Mouse (Mus musculus) forebrain, embryonic 14.5 days (tissue): ENCODE data around the gene Tubb1. TPM values are rescaled to one million over a fixed set of nuclear protein-coding genes. Genes with fewer than 3 reads are reported as not detected.
A peak's percentile ranks its signal among the peaks of the same experiment; 100 is the strongest.

Experiments
- ATAC-seq: fragments of 200-750 bp; cut with Nextera tagmentation; 2 replicates; pipeline ENCODE4 v1.8.0; 2017; ENCODE audit warnings: mild to moderate bottlenecking, moderate library complexity
- DNase-seq: peaks from one replicate; pipeline ENCODE4 v3.0.0-alpha.2; 2015; ENCODE audit warnings: low spot score
- H3K27ac ChIP-seq: fragments of 300-500 bp; sonication (generic); 2 replicates; pipeline ENCODE4 v1.5.1; 2014; ENCODE audit warnings: low read depth, mild to moderate bottlenecking, control low read depth, low read length, moderate library complexity
- H3K27me3 ChIP-seq: fragments of 300-500 bp; sonication (generic); replicated peaks from 2 replicates; pipeline ENCODE4 v1.6.1; 2014; ENCODE audit warnings: low read length, control low read depth, mixed read lengths; ENCODE audit not compliant: control insufficient read depth, insufficient read depth
- H3K36me3 ChIP-seq: fragments of 300-500 bp; sonication (generic); 2 replicates; pipeline ENCODE4 v1.6.1; 2014; ENCODE audit warnings: low read length, control low read depth; ENCODE audit not compliant: control insufficient read depth, insufficient read depth
- H3K4me1 ChIP-seq: fragments of 300-500 bp; sonication (generic); 2 replicates; pipeline ENCODE4 v1.6.1; 2014; ENCODE audit warnings: antibody characterized with exemption, low read length, control low read depth; ENCODE audit not compliant: control insufficient read depth, insufficient read depth
- H3K4me2 ChIP-seq: fragments of 300-500 bp; sonication (generic); 2 replicates; pipeline ENCODE4 v1.6.1; 2014; ENCODE audit warnings: mild to moderate bottlenecking, control low read depth, low read length
- H3K4me3 ChIP-seq: fragments of 300-500 bp; sonication (generic); 2 replicates; pipeline ENCODE4 v1.5.1; 2014; ENCODE audit warnings: low read depth, low read length, control low read depth
- H3K9ac ChIP-seq: fragments of 300-500 bp; sonication (generic); 2 replicates; pipeline ENCODE4 v1.6.1; 2014; ENCODE audit warnings: mild to moderate bottlenecking, low read length, control low read depth, moderate library complexity
- H3K9me3 ChIP-seq: fragments of 300-500 bp; sonication (generic); replicated peaks from 2 replicates; pipeline ENCODE4 v1.6.1; 2016; ENCODE audit warnings: low read length, control low read depth, mixed read lengths; ENCODE audit not compliant: control insufficient read depth
- WGBS: fragments of 180-500 bp; shearing (Covaris S2); extraction: QIAGEN DNeasy Blood & Tissue Kit; methylation state at CpG from one replicate; pipeline ENCODE4 v1.1.7; 2014; 5-methylcytosine and 5-hydroxymethylcytosine counted together
- polyA plus RNA-seq: library from polyadenylated mRNA; unstranded; fragments of >200 nt; fragmentation: Nextera tagmentation; extraction: Ambion mirVana; gene quantifications from 2 replicates; pipeline ENCODE4 v1.2.1, GENCODE M21; 2014

Tubb1 gene
- polyA plus RNA-seq, 1 experiment from 2014 or later = 0.72 TPM

DNA sequence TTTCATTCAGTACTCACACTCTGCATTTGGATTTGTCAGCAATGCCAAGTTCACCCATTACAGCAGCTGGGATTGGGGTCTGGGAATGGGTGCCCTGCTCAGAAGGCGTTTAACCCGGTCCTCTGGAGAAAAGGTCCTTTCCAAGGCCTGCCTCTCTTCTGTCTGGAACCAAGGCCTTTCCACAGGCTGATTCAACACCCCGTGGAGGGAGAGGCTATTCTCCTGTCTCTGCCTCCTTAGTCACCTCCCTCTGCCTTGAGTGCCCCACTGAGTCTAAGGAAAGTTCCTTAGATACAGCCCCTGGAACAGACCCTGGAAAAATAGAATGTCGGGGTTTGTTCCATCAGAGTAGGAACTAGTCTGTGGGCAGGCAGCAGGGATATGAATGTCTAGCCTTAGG, 2.1 kb upstream of the Tubb1 start:
- H3K4me1 ChIP-seq = no peaks in the 10 kb centered on the region
- no peak overlapping the region for H3K9ac ChIP-seq
- ATAC-seq (no peak), DNase-seq (no peak)
- 86% methylated on average over 4 of the region's 4 CpGs for WGBS
- H3K36me3 ChIP-seq = no peaks in the 10 kb centered on the region
- no peak overlapping the region for H3K4me2 ChIP-seq
- H3K27ac ChIP-seq = no peak overlapping the region
- H3K9me3 ChIP-seq = no peaks in the 10 kb centered on the region
- no peaks in the 10 kb centered on the region for H3K27me3 ChIP-seq
- H3K4me3 ChIP-seq = no peak overlapping the region

DNA sequence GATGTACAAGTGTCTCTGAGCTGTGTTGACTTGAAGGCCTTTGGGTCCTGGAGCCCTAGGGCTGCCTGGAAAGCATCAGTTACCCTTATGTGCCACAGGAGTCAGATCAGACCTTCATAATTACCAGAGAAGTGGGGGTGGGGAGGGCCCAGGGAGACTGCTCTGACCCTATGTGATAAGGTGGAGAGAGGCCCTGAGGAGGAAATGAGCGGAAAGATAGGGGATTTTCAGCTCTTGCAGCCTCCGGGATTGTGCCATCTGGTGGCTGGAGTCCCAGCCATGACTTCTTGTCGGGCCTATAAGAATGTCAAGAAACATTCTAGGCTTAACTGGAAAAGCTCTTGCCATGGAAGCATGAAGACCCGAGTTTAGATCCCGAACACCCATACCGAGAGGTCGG, 3.2 kb downstream of the Tubb1 start:
- no peak overlapping the region for H3K9ac ChIP-seq
- no peaks in the 10 kb centered on the region for H3K9me3 ChIP-seq
- no peaks in the 10 kb centered on the region for H3K27me3 ChIP-seq
- DNase-seq (no peak), ATAC-seq (no peak)
- no peaks in the 10 kb centered on the region for H3K4me1 ChIP-seq
- no peaks in the 10 kb centered on the region for H3K36me3 ChIP-seq
- no peak overlapping the region for H3K4me2 ChIP-seq
- WGBS = 73% methylated on average over 7 of the region's 7 CpGs
- H3K4me3 ChIP-seq = no peak overlapping the region
- H3K27ac ChIP-seq = no peak overlapping the region

DNA sequence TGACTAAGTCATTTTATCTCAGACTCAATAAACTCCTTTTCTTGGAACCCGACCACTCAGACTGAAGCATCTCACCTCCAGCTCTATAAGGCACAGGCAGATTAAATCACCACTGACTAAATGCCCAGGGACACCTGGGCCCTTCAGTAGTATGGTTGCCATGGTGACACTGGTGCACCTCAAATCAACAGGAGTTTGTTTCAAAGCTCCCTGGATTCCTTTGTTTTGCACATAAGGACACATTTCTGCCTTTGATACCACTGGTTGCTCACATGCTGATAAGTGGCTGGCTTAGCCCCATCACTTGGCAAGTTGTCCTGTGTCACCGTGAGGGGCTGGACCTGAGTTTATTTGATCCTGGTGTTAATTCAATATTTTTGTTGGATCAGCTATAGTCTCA, 8.9 kb downstream of the Tubb1 start:
- Histone ChIP-seq H3K4me2 (no peak overlapping the region), H3K36me3 (peaks cover 24% of the 10 kb centered on the region), H3K27me3 (no peaks in the 10 kb centered on the region), H3K4me3 (no peak overlapping the region), H3K9ac (no peak overlapping the region), H3K9me3 (no peaks in the 10 kb centered on the region), H3K27ac (no peak overlapping the region), H3K4me1 (peaks cover 6% of the 10 kb centered on the region)
- ATAC-seq (no peak), DNase-seq (no peak)
- WGBS = 49% methylated on average over 2 of the region's 2 CpGs

DNA sequence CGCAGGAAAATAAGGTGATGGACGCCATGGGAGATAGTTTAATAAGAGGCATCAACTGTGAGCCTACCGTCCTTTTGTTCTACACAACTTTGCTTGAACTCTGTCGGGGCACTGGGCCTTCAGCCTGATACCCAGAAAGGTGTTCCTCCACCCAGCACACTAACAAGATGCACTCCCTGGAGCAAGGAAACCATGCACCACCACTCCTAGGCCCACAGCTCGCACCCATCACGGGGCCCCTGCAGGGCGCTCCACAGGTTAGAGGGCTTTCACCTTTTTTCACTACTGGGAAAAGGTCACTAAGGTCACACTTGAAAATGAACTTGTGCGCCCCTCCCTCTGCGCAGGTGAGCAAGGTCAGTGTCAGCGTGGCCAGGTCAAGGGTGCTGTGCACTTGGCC, 12.9 kb downstream of the Tubb1 start:
- H3K36me3 ChIP-seq = peaks cover 44% of the 10 kb centered on the region
- WGBS = 35% methylated on average over 10 of the region's 10 CpGs
- no peaks in the 10 kb centered on the region for H3K9me3 ChIP-seq
- H3K27me3 ChIP-seq = no peaks in the 10 kb centered on the region
- peaks cover 6% of the 10 kb centered on the region for H3K4me1 ChIP-seq
- ATAC-seq (peak; percentile 38), DNase-seq (no peak)
- H3K27ac ChIP-seq = no peak overlapping the region
- peak overlapping the region; percentile 80 for H3K4me3 ChIP-seq
- peak overlapping the region; percentile 97 for H3K4me2 ChIP-seq
- H3K9ac ChIP-seq = peak overlapping the region; percentile 82

DNA sequence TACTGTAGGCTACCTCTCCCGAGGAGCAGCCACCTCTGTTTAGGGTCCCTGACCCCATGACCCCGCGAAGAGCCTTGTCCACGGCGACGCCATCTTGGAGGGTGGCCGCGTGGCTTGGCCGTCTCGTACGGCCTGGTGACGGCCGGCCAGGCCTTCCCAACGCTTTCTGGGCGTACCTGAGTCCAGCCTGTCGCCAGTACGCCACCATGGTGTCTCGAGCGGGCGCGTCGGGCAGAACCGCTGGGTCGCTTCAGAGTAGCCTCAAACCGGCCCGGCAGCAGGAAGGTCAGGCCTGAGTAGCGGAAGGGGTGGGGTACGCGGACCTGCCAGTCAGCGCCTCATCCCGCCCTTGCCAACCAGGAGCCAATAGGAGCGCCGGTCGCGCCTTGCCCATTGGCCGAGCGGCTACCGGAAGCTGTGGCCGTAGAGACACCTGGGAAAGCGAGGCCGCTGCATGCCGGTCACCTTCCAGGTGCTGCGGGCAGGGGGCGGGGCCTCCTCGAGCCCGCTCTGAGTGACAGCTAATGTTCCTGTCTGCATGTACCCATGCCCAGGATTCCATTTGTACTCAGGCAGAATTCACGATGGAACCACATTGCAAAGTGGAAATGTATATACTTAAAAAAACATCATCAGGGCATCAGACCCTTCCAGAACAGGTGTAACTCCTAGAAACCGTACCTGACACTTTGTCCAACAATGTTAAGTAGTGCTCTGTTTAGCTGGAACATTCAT, 13.5 kb downstream of the Tubb1 start, which contains the start of gene Atp5e:
Gene Atp5e, minus strand, starts transcription at position 317 of the 735 bp plus-strand sequence.
- Histone ChIP-seq H3K27ac (no peak within 1 kb of the TSS), H3K9me3 (no peaks in the 10 kb centered on the region), H3K36me3 (peaks cover 49% of the 10 kb centered on the region), H3K27me3 (no peaks in the 10 kb centered on the region), H3K4me2 (peak within 1 kb of the TSS; percentile 97), H3K4me3 (peak within 1 kb of the TSS; percentile 80), H3K4me1 (peaks cover 6% of the 10 kb centered on the region), H3K9ac (peak within 1 kb of the TSS; percentile 82)
- DNase-seq = peak; percentile 93
- WGBS = 3% methylated on average over 48 of the region's 48 CpGs
- ATAC-seq = peak; percentile 100

DNA sequence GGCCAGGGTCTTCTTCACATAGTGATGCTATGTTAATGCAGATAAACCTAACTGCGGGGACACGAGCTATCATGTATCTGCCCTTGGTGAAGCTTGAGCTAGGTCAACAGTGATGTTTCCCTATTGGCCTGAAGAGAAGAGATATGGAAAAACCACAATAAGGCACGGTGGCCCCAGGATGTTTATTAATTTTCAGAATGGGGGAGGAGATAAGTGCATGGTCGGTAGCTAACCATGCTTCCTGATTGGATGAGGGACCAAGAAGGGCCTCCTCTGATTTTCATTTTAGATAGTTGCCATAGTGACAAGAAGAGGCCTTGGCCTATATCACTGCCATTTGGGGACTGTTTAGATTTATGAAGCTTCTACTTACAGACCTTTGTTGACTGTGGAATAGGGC, 19.8 kb downstream of the Tubb1 start:
- Histone ChIP-seq H3K4me2 (no peak overlapping the region), H3K27ac (no peak overlapping the region), H3K4me1 (peaks cover 7% of the 10 kb centered on the region; the same call in 1 of the 2 replicates), H3K27me3 (no peaks in the 10 kb centered on the region), H3K4me3 (no peak overlapping the region), H3K36me3 (peaks cover 30% of the 10 kb centered on the region; the same call in 1 of the 2 replicates), H3K9ac (no peak overlapping the region), H3K9me3 (no peaks in the 10 kb centered on the region)
- DNase-seq (no peak), ATAC-seq (no peak)
- 96% methylated on average over 4 of the region's 4 CpGs for WGBS

DNA sequence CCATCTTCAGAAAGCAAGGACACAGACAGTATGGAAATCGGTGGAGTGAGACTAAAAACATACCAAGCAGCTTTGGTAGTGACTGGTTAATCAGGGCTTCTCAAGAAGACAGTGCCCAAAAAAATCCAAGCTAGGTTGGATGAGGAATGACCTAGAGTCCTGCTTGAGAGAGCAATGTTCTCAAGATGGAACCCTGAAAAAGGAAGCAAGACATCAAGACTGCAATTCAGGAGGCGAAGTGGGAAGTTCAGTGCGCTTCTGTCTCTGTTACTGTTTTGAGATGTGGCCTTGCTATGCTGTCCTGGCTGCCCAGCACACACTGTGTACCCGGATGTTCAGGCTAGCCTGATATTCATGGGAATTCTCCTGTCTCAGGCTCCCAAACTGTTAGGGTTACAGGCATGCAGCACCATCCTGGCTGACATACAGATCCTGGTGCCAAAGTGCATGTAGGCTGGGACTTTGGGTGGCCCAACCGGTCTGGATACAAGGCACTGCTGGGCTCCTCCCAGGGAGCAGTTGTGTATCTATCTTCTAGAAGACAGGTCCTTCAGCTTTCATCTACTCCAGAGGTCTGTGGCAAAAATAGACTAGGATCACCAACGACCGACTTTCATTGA, 20.4 kb downstream of the Tubb1 start:
- H3K4me1 ChIP-seq = peaks cover 7% of the 10 kb centered on the region; the same call in 1 of the 2 replicates
- no peak for ATAC-seq
- no peak overlapping the region for H3K9ac ChIP-seq

DNA sequence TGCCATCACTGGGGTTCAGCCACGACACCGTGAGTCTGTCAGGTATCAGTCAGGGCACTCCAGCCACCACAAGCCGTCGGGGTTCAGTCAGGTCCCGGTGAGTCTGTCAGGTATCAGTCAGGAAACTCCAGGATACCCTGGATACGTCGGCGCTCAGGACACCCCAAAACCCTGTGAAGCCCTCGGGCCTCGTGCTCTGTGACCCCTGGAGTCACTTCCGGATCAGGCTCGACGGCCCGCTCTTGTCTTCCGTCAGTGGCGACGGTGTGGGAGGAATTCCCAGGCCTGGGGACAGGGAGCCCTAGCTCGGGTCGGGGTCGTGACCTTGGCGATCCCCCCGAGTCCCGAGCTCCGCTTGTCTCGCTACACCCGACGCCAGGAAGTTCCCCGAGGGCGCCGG, 21.9 kb downstream of the Tubb1 start:
- Histone ChIP-seq H3K4me1 (peaks cover 7% of the 10 kb centered on the region; the same call in 1 of the 2 replicates), H3K9me3 (no peaks in the 10 kb centered on the region), H3K4me2 (peak overlapping the region; percentile 75), H3K27me3 (no peaks in the 10 kb centered on the region), H3K4me3 (peak overlapping the region; percentile 75), H3K9ac (peak overlapping the region; percentile 75), H3K27ac (no peak overlapping the region), H3K36me3 (0 out of 2 replicates have a peak, but pooled peaks cover 16% of the 10 kb centered on the region)
- WGBS = 10% methylated on average over 30 of the region's 30 CpGs
- DNase-seq (no peak), ATAC-seq (peak; percentile 41)

More for the DNA sequence above, 20.4 kb downstream of the Tubb1 start:
- H3K9me3 ChIP-seq = no peaks in the 10 kb centered on the region
- H3K36me3 ChIP-seq = peaks cover 25% of the 10 kb centered on the region; the same call in 1 of the 2 replicates
- H3K27ac ChIP-seq = no peak overlapping the region
- H3K4me3 ChIP-seq = no peak overlapping the region
- no peaks in the 10 kb centered on the region for H3K27me3 ChIP-seq
- no peak for DNase-seq
- WGBS = 95% methylated on average over 7 of the region's 7 CpGs
- H3K4me2 ChIP-seq = no peak overlapping the region
